Mouse (Mus musculus) intestine, embryonic 16.5 days (tissue): Measurements from ENCODE around the gene Car9. TPM values are rescaled to one million over a fixed set of nuclear protein-coding genes. Genes with fewer than 3 reads are reported as not detected.
A peak's percentile ranks its signal among the peaks of the same experiment; 100 is the strongest.

ENCODE experiments used
- ATAC-seq: fragments of 200-750 bp; cut with Nextera tagmentation; 2 replicates; pipeline ENCODE4 v1.8.0; 2017; ENCODE audit warnings: moderate TSS enrichment, moderate library complexity
- H3K27ac ChIP-seq: fragments of 300-500 bp; sonication (generic); 2 replicates; pipeline ENCODE4 v1.5.1; 2014; ENCODE audit warnings: mild to moderate bottlenecking, low read length
- H3K27me3 ChIP-seq: fragments of 300-500 bp; sonication (generic); replicated peaks from 2 replicates; pipeline ENCODE4 v1.6.1; 2014; ENCODE audit warnings: low read length, control low read depth, mixed read lengths; ENCODE audit not compliant: control insufficient read depth, insufficient read depth
- H3K36me3 ChIP-seq: fragments of 300-500 bp; sonication (generic); 2 replicates; pipeline ENCODE4 v1.6.1; 2014; ENCODE audit warnings: low read length, control low read depth; ENCODE audit not compliant: control insufficient read depth, insufficient read depth
- H3K4me1 ChIP-seq: fragments of 300-500 bp; sonication (generic); 2 replicates; pipeline ENCODE4 v1.6.1; 2014; ENCODE audit warnings: low read length, control low read depth, mixed read lengths; ENCODE audit not compliant: control insufficient read depth, insufficient read depth
- H3K4me2 ChIP-seq: fragments of 300-500 bp; sonication (generic); 2 replicates; pipeline ENCODE4 v1.6.1; 2014; ENCODE audit warnings: low read depth, low read length, control low read depth
- H3K4me3 ChIP-seq: fragments of 300-500 bp; sonication (generic); 2 replicates; pipeline ENCODE4 v1.5.1; 2014; ENCODE audit warnings: mild to moderate bottlenecking, low read length
- H3K9ac ChIP-seq: fragments of 300-500 bp; sonication (generic); 2 replicates; pipeline ENCODE4 v1.6.1; 2014; ENCODE audit warnings: low read depth, low read length
- H3K9me3 ChIP-seq: fragments of 300-500 bp; sonication (generic); 2 replicates; pipeline ENCODE4 v1.6.1; 2016; ENCODE audit warnings: low read length, control low read depth; ENCODE audit not compliant: control insufficient read depth
- WGBS: fragments of 180-500 bp; shearing (Covaris S2); extraction: QIAGEN DNeasy Blood & Tissue Kit; methylation state at CpG from one replicate; pipeline ENCODE4 v1.1.7; 2014; 5-methylcytosine and 5-hydroxymethylcytosine counted together
- polyA plus RNA-seq: library from polyadenylated mRNA; unstranded; fragments of >200 nt; fragmentation: Nextera tagmentation; extraction: Ambion mirVana; gene quantifications from 2 replicates; pipeline ENCODE4 v1.2.1, GENCODE M21; 2015

Gene Car9
- polyA plus RNA-seq, 1 experiment from 2014 or later = 25.0 TPM

GRCm38 (mm10) chr4:43553891-43554290, 47.1 kb downstream of the Car9 start:
- peaks cover 17% of the 10 kb centered on the region for H3K4me1 ChIP-seq
- H3K9me3 ChIP-seq = no peaks in the 10 kb centered on the region; the same call in 1 of the 2 replicates
- ATAC-seq = no peak
- H3K36me3 ChIP-seq = peaks cover 51% of the 10 kb centered on the region
- no peak overlapping the region for H3K9ac ChIP-seq
- no peak overlapping the region for H3K4me3 ChIP-seq
- H3K27ac ChIP-seq = no peak overlapping the region
- H3K27me3 ChIP-seq = no peaks in the 10 kb centered on the region
- no peak overlapping the region for H3K4me2 ChIP-seq

DNA sequence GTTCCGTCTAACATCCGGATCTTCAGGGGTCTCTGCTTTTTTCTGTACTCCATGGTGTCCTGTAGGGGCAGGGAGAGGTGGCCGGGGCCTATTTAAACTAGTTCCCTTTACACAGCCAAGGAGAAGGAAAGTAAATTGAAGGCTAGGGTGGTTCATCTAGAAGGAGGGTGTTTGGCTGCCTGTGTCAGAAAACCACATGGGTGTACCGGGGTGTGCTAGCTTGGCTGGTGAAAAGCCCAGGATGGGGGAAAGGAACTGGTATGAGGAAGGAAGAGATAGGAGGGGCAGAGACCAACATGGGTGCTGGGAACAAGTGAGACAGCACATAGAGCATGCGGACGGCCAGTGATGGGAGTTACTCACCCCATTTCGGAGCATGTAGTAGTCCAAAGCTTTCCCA, 49.2 kb downstream of the Car9 start:
- Histone ChIP-seq H3K36me3 (peaks cover 35% of the 10 kb centered on the region), H3K4me1 (peaks cover 35% of the 10 kb centered on the region), H3K4me3 (no peak overlapping the region), H3K9me3 (no peaks in the 10 kb centered on the region; the same call in 1 of the 2 replicates), H3K27ac (no peak overlapping the region), H3K27me3 (no peaks in the 10 kb centered on the region), H3K4me2 (no peak overlapping the region), H3K9ac (no peak overlapping the region)
- 94% methylated on average over 7 of the region's 7 CpGs for WGBS
- ATAC-seq = no peak

GRCm38 (mm10) chr4:43558028-43558630, 51.4 kb downstream of the Car9 start:
- 21% methylated on average over 5 of the region's 5 CpGs for WGBS
- Histone ChIP-seq H3K4me2 (peak overlapping the region; percentile 90), H3K4me3 (peak overlapping the region; percentile 27), H3K36me3 (peaks cover 23% of the 10 kb centered on the region), H3K9me3 (no peaks in the 10 kb centered on the region), H3K9ac (peak overlapping the region; percentile 95), H3K27ac (peak overlapping the region; percentile 95), H3K4me1 (peaks cover 37% of the 10 kb centered on the region), H3K27me3 (no peaks in the 10 kb centered on the region)
- ATAC-seq = no peak

DNA sequence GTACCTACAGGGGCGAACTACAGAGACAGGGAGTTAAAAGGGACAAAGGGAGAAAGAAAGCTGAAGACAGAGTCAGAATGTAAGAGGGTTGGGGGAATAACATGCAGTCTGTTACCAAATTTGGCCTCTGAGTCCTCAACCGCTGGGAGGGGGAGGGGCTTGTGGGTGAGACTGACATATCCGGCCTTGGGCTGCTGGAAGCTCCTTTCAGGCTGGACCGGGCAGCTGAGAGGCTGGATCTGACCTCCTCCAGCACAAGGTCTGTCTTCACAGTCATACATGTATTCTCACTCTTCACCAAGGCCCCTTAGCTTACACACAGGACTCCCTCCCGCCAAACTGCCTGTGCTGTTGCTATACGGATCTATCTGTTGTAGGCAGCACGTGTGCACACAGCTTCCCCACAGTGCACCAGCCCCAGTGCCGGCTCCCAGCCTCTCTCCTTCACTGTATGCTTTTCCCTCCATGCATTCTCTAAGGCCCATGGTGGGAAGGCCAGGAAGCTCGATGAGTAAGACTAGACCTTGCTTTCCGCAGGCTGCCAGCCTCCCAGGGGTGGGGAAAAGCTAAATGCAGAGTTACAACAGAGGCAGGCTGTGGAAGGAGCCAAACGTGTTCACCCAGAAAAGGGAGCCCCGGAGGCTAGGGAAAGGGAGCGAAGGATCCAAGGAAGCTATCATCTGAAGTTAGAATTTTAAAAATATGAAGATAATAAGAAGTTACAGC, 52.0 kb downstream of the Car9 start:
- H3K4me1 ChIP-seq = peaks cover 43% of the 10 kb centered on the region
- 20% methylated on average over 13 of the region's 13 CpGs for WGBS
- 0 out of 2 replicates have a peak, but pooled peaks have one; percentile 5 for ATAC-seq
- peak overlapping the region; percentile 95 for H3K9ac ChIP-seq
- no peaks in the 10 kb centered on the region for H3K27me3 ChIP-seq
- peak overlapping the region; percentile 27 for H3K4me3 ChIP-seq
- peak overlapping the region; percentile 90 for H3K4me2 ChIP-seq
- no peaks in the 10 kb centered on the region for H3K9me3 ChIP-seq
- peak overlapping the region; percentile 95 for H3K27ac ChIP-seq
- peaks cover 20% of the 10 kb centered on the region for H3K36me3 ChIP-seq

DNA sequence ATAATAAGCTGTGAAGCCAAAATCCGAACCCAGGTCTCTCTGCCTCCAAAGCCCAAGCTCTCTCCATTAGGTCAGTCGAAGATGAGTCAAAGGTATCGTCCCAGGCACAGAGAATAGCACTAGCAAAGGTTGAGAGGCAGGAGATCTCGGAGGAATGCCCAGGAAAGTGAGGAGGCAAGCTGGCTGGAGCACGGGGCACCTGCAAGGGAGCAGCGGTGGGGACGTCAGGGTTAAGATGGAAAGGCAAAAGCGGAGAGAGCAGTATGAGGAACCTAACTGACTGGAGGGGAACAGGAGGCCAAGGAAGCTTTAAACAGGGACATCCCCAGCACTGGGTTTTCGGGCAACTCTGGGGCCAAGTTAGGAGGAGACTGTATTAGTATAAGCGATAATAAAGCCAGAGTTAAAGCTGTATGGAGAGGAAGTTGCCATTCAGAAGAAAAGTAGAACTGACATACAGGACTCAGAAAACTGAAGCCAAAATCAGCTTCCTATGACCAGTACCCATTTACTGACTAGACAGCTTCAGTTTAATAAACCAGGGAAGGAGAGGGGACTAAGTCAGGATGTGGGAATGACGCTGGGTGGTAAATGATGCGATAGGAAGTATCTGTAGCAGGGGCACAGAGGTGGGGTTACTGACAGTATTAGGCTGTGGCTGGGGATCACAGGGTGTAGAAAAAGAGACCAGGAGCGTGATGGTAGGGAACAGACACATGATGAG, 52.9 kb downstream of the Car9 start:
- Histone ChIP-seq H3K27ac (peak overlapping the region; percentile 76), H3K4me2 (peak overlapping the region; percentile 90), H3K4me1 (peaks cover 48% of the 10 kb centered on the region), H3K36me3 (peaks cover 14% of the 10 kb centered on the region), H3K9me3 (no peaks in the 10 kb centered on the region), H3K9ac (peak overlapping the region; percentile 95), H3K27me3 (no peaks in the 10 kb centered on the region), H3K4me3 (peak overlapping the region; percentile 71)
- 65% methylated on average over 13 of the region's 13 CpGs for WGBS
- ATAC-seq = no peak

DNA sequence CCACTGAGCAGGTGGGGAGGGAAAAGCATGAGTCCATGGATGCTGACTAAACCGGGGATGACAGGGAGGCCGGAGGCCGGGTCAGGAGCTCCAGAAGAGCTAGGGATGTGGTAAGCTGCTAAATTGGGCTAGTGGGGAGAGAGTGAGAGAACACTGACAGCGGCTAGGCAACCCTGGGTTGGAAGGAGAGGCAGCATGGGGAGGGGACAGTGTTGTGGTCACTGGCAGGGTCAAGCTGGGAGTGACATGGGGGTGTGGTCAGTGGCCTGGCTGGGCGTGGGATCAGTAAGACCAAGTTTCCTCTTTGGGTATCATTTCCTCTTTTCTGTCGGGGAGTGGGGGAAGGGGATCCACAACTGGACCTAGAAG, 53.5 kb downstream of the Car9 start:
- Histone ChIP-seq H3K36me3 (peaks cover 10% of the 10 kb centered on the region), H3K27ac (peak overlapping the region; percentile 76), H3K27me3 (no peaks in the 10 kb centered on the region), H3K4me3 (peak overlapping the region; percentile 71), H3K4me2 (peak overlapping the region; percentile 90), H3K9ac (peak overlapping the region; percentile 95), H3K9me3 (no peaks in the 10 kb centered on the region), H3K4me1 (peaks cover 48% of the 10 kb centered on the region)
- no peak for ATAC-seq
- 42% methylated on average over 6 of the region's 6 CpGs for WGBS

- Histone ChIP-seq H3K4me3 (peak overlapping the region; percentile 71), H3K9me3 (no peaks in the 10 kb centered on the region), H3K27ac (peak overlapping the region; percentile 100), H3K4me2 (peak overlapping the region; percentile 90), H3K9ac (peak overlapping the region; percentile 95), H3K4me1 (peaks cover 48% of the 10 kb centered on the region), H3K36me3 (peaks cover 11% of the 10 kb centered on the region; the same call in 1 of the 2 replicates), H3K27me3 (no peaks in the 10 kb centered on the region)
- WGBS = 20% methylated on average over 2 of the region's 2 CpGs
- ATAC-seq = no peak
These were observed 54.2 kb downstream of the Car9 start for GRCm38 (mm10) chr4:43560976-43561375.

DNA sequence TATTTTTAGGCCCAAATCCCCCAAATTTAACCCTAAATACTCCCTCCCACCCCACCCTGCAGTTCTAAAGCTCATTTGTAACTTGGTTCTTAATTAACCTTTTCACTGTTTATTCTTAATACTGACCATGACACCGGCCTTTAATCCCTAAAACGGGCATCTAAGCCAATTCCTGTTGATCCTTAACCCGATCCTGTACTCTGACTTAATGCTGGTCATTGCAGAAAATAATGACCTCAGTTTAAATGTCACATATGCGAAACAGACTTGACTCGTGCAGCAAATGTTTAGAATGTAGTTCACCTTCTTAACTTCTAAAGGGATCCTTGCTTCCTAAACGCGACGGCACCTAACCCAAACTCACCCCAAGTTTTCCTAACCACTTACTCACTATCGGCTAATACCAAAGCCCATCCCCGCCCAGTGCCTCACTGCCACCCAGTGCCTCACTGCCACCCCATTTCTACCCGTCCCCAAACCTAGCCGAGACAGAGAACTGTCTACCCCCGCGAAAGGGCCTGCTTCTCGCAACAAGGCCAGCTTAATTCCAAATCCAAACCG, 54.8 kb downstream of the Car9 start:
- ATAC-seq = no peak
- Histone ChIP-seq H3K9ac (peak overlapping the region; percentile 95), H3K27ac (peak overlapping the region; percentile 100), H3K9me3 (no peaks in the 10 kb centered on the region), H3K4me1 (peaks cover 48% of the 10 kb centered on the region), H3K4me2 (peak overlapping the region; percentile 90), H3K27me3 (no peaks in the 10 kb centered on the region), H3K36me3 (peaks cover 11% of the 10 kb centered on the region; the same call in 1 of the 2 replicates), H3K4me3 (peak overlapping the region; percentile 71)
- WGBS = 1% methylated on average over 16 of the region's 16 CpGs
